Mouse (Mus musculus): Measurements from ENCODE around the gene Ube2f. TPM values are rescaled to one million over a fixed set of nuclear protein-coding genes. Genes with fewer than 3 reads are reported as not detected.

The Ube2f gene
- polyA plus RNA-seq, 1 experiment from 2014 or later = 67.7 TPM

DNA sequence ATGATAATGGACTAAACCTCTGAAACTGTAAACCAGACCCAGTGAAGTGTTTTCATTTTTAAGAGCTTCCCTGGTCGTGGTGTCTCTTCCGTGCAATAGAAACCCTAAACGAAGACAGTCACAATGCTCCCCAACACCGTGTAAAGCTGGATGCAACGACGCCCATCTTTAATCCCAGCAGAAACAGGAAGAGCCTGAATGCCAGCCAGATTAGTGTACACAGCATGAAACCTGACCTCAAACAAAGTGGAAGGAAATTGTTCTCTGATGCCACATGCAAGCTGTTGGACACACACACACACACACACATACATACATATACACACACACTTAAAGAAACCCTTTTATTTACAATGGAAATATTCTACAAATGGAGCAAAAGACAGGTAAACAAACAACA lies 19.0 kb upstream of the Ube2f start:
- 54% methylated on average over 6 of the region's 6 CpGs for WGBS
- Histone ChIP-seq H3K9ac (replicated peaks; ENCODE audit: low read depth, low read length) (no peak overlapping the region), H3K27me3 (replicated peaks; ENCODE audit: control insufficient read depth, insufficient read depth, low read length) (no peaks in the 10 kb centered on the region), H3K36me3 (ENCODE audit: control insufficient read depth, insufficient read depth) (no peaks in the 10 kb centered on the region), H3K27ac (ENCODE audit: low read length) (no peak overlapping the region), H3K4me3 (replicated peaks; ENCODE audit: low read length) (no peak overlapping the region), H3K4me2 (ENCODE audit: low read length) (no peak overlapping the region), H3K4me1 (replicated peaks; ENCODE audit: control insufficient read depth, insufficient read depth, low read length) (no peaks in the 10 kb centered on the region), H3K9me3 (ENCODE audit: control insufficient read depth, low read length) (no peaks in the 10 kb centered on the region)
- no peak for ATAC-seq

DNA sequence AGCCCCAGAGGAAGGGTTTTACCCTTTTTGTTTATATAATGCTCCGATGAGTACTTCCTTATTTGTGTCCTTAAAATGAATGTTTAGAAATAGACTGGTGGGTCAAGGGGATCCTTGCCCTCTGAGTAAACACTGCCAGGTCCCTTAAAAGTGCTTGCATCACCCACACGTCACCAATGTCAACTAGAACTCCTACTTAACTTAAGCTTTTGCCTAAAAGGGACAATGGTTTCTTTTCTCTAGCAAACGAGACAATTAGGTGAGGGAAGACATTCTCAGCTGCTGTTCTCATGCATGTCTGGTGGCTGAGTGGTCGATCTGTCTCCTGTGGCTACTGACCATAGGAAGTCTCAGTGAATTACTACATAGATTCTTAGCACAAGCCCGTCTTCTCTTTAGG lies 18.2 kb upstream of the Ube2f start:
- WGBS = 55% methylated on average over 5 of the region's 5 CpGs
- H3K27ac ChIP-seq (ENCODE audit: low read length) = no peak overlapping the region
- no peaks in the 10 kb centered on the region for H3K4me1 ChIP-seq (replicated peaks; ENCODE audit: control insufficient read depth, insufficient read depth, low read length)
- H3K36me3 ChIP-seq (ENCODE audit: control insufficient read depth, insufficient read depth) = no peaks in the 10 kb centered on the region
- no peak overlapping the region for H3K9ac ChIP-seq (replicated peaks; ENCODE audit: low read depth, low read length)
- ATAC-seq = no peak
- H3K9me3 ChIP-seq (ENCODE audit: control insufficient read depth, low read length) = no peaks in the 10 kb centered on the region
- H3K4me3 ChIP-seq (replicated peaks; ENCODE audit: low read length) = no peak overlapping the region
- H3K4me2 ChIP-seq (ENCODE audit: low read length) = no peak overlapping the region
- no peaks in the 10 kb centered on the region for H3K27me3 ChIP-seq (replicated peaks; ENCODE audit: control insufficient read depth, insufficient read depth, low read length)

DNA sequence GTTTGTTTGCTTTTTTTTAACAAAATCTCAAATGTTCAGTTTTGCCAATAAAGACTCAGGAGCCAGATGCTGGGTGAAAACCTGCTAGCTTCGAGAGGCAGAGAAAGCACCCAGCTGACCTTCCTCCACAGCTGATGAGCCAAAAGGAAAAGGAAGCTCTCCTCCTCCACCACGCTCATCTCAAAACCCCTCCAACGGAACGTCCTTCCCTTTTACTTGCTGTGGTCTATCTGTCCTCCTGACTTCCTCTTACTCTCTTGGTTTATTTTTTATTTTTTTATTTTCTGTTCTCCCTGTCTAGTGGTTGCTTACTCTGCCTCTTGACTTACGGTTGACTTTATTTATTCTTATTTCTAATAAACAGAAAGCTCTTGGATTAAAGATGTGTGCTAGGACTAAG lies 14.7 kb upstream of the Ube2f start:
- no peaks in the 10 kb centered on the region for H3K36me3 ChIP-seq (ENCODE audit: control insufficient read depth, insufficient read depth)
- H3K4me3 ChIP-seq (replicated peaks; ENCODE audit: low read length) = no peak overlapping the region
- no peaks in the 10 kb centered on the region for H3K4me1 ChIP-seq (replicated peaks; ENCODE audit: control insufficient read depth, insufficient read depth, low read length)
- H3K9ac ChIP-seq (replicated peaks; ENCODE audit: low read depth, low read length) = no peak overlapping the region
- WGBS = 85% methylated on average over 5 of the region's 5 CpGs
- no peaks in the 10 kb centered on the region for H3K9me3 ChIP-seq (ENCODE audit: control insufficient read depth, low read length)
- no peak overlapping the region for H3K27ac ChIP-seq (ENCODE audit: low read length)
- H3K27me3 ChIP-seq (replicated peaks; ENCODE audit: control insufficient read depth, insufficient read depth, low read length) = no peaks in the 10 kb centered on the region
- ATAC-seq = no peak
- H3K4me2 ChIP-seq (ENCODE audit: low read length) = no peak overlapping the region

DNA sequence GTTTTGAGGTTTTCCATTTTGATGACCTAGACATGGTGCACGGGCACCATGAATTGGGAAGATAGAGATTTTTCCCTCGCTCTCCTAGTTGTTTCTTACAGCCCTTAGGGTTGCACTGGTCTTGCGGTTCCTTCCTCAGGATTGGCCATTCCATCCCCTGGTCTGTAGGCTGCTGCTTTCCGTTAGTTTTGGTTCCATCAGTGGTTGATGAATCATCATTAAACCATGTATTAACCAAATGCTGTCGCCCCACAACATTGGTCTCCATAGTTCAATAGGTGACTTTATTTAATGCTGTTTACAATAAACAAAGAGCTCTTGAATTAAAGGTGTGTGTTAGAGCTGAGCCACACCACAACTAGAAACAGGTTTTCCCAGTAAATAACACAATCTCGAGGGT lies 12.4 kb upstream of the Ube2f start:
- Histone ChIP-seq H3K4me2 (ENCODE audit: low read length) (no peak overlapping the region), H3K9ac (replicated peaks; ENCODE audit: low read depth, low read length) (no peak overlapping the region), H3K27ac (ENCODE audit: low read length) (no peak overlapping the region), H3K27me3 (replicated peaks; ENCODE audit: control insufficient read depth, insufficient read depth, low read length) (no peaks in the 10 kb centered on the region), H3K36me3 (ENCODE audit: control insufficient read depth, insufficient read depth) (no peaks in the 10 kb centered on the region), H3K9me3 (ENCODE audit: control insufficient read depth, low read length) (no peaks in the 10 kb centered on the region), H3K4me1 (replicated peaks; ENCODE audit: control insufficient read depth, insufficient read depth, low read length) (no peaks in the 10 kb centered on the region), H3K4me3 (replicated peaks; ENCODE audit: low read length) (no peak overlapping the region)
- no peak for ATAC-seq
- 82% methylated on average over 6 of the region's 6 CpGs for WGBS

DNA sequence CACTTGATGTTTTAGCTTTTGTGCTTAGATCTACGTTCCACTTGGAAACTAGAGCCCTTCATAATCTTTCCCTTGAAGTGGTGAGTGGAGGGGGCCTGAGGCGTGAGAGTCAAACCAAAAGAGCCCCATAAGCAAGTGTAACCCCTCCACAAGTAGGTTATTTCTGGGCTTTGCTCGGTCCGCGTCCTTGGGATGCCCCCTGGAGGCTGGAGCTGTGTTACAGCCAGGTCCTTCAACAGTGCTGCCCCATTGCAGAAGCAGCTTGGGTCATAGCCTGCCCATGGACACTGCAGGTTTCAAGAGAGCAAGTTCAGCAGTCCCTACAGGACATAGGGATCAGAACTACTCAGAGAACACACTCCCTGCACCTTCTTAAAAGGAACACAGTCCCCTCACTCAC lies 11.0 kb upstream of the Ube2f start:
- H3K9ac ChIP-seq (replicated peaks; ENCODE audit: low read depth, low read length) = no peak overlapping the region
- no peaks in the 10 kb centered on the region for H3K27me3 ChIP-seq (replicated peaks; ENCODE audit: control insufficient read depth, insufficient read depth, low read length)
- H3K4me3 ChIP-seq (replicated peaks; ENCODE audit: low read length) = no peak overlapping the region
- H3K27ac ChIP-seq (ENCODE audit: low read length) = no peak overlapping the region
- no peaks in the 10 kb centered on the region for H3K9me3 ChIP-seq (ENCODE audit: control insufficient read depth, low read length)
- H3K36me3 ChIP-seq (ENCODE audit: control insufficient read depth, insufficient read depth) = no peaks in the 10 kb centered on the region
- H3K4me2 ChIP-seq (ENCODE audit: low read length) = no peak overlapping the region
- H3K4me1 ChIP-seq (replicated peaks; ENCODE audit: control insufficient read depth, insufficient read depth, low read length) = no peaks in the 10 kb centered on the region
- WGBS = 26% methylated on average over 5 of the region's 5 CpGs
- no peak for ATAC-seq

DNA sequence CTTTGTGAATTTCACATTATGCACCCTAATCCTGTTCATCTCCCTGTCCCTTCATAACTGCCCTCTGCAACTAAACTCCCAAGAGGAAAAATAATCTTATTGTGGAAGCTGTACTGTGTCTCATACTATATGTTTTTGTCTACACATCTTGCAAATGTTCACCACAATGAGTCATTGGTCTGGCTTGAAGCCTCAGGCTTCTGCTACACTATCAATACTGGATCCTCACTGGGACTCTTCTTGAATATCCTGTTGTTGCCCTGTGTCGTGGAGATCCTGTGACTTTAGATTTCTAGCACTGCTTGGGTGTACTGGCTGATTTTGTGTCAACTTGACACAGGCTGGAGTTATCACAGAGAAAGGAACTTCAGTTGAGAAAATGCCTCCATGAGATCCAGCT lies 10.3 kb upstream of the Ube2f start:
- 75% methylated on average over 1 of the region's 1 CpGs for WGBS

DNA sequence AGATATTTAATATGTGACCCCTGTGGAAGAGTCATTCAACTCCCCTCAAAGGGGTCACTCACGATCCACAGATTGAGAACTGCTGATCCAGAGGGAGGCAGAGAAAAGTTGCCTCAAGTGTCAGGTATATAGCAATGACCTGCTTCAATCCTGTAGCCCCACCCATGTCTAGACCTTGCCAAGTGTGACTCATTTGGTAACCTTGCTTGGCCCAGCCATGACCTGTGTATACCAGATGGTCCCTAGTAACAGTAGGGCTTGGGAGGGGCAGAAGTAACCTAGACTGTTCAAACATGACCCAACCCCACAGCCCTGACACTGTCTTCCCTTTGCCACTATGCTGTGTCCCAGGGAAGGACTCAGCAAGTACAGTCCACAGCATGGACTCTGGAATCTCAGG lies 9.4 kb upstream of the Ube2f start:
- no peaks in the 10 kb centered on the region for H3K36me3 ChIP-seq (ENCODE audit: control insufficient read depth, insufficient read depth)
- H3K4me1 ChIP-seq (replicated peaks; ENCODE audit: control insufficient read depth, insufficient read depth, low read length) = no peaks in the 10 kb centered on the region
- H3K4me2 ChIP-seq (ENCODE audit: low read length) = no peak overlapping the region
- no peaks in the 10 kb centered on the region for H3K27me3 ChIP-seq (replicated peaks; ENCODE audit: control insufficient read depth, insufficient read depth, low read length)
- ATAC-seq = no peak
- H3K9ac ChIP-seq (replicated peaks; ENCODE audit: low read depth, low read length) = no peak overlapping the region
- no peaks in the 10 kb centered on the region for H3K9me3 ChIP-seq (ENCODE audit: control insufficient read depth, low read length)
- H3K27ac ChIP-seq (ENCODE audit: low read length) = no peak overlapping the region
- no peak overlapping the region for H3K4me3 ChIP-seq (replicated peaks; ENCODE audit: low read length)
- WGBS = 94% methylated on average over 1 of the region's 1 CpGs

More for the DNA sequence above, 10.3 kb upstream of the Ube2f start:
- H3K4me3 ChIP-seq (replicated peaks; ENCODE audit: low read length) = no peak overlapping the region
- H3K4me1 ChIP-seq (replicated peaks; ENCODE audit: control insufficient read depth, insufficient read depth, low read length) = no peaks in the 10 kb centered on the region
- no peak overlapping the region for H3K27ac ChIP-seq (ENCODE audit: low read length)
- no peaks in the 10 kb centered on the region for H3K9me3 ChIP-seq (ENCODE audit: control insufficient read depth, low read length)
- H3K36me3 ChIP-seq (ENCODE audit: control insufficient read depth, insufficient read depth) = no peaks in the 10 kb centered on the region
- H3K27me3 ChIP-seq (replicated peaks; ENCODE audit: control insufficient read depth, insufficient read depth, low read length) = no peaks in the 10 kb centered on the region
- H3K4me2 ChIP-seq (ENCODE audit: low read length) = no peak overlapping the region
- no peak for ATAC-seq
- no peak overlapping the region for H3K9ac ChIP-seq (replicated peaks; ENCODE audit: low read depth, low read length)

DNA sequence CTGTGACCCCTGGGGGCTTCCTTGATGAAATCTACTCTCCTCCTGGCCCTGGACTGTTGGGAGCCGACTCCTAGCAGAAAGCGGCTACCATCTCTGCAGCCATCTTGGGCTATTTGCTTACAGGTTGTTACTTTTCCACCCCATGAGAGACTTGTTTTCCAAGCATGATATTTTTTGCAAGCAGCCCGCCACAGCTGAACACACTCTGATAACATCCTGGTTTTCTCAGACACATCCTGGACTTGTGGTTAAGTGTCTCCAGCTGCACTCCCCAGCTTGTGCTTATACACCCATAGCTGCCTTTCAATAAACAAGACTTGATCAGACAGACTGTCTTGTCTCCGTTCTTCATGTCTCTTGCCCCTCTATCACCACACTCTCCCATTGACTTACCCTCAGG lies 8.9 kb upstream of the Ube2f start:
- H3K27ac ChIP-seq (ENCODE audit: low read length) = no peak overlapping the region
- H3K9ac ChIP-seq (replicated peaks; ENCODE audit: low read depth, low read length) = no peak overlapping the region
- no peaks in the 10 kb centered on the region for H3K27me3 ChIP-seq (replicated peaks; ENCODE audit: control insufficient read depth, insufficient read depth, low read length)
- no peak for ATAC-seq
- 90% methylated on average over 4 of the region's 4 CpGs for WGBS
- H3K9me3 ChIP-seq (ENCODE audit: control insufficient read depth, low read length) = no peaks in the 10 kb centered on the region
- no peak overlapping the region for H3K4me3 ChIP-seq (replicated peaks; ENCODE audit: low read length)
- no peaks in the 10 kb centered on the region for H3K4me1 ChIP-seq (replicated peaks; ENCODE audit: control insufficient read depth, insufficient read depth, low read length)
- H3K36me3 ChIP-seq (ENCODE audit: control insufficient read depth, insufficient read depth) = no peaks in the 10 kb centered on the region
- H3K4me2 ChIP-seq (ENCODE audit: low read length) = no peak overlapping the region

DNA sequence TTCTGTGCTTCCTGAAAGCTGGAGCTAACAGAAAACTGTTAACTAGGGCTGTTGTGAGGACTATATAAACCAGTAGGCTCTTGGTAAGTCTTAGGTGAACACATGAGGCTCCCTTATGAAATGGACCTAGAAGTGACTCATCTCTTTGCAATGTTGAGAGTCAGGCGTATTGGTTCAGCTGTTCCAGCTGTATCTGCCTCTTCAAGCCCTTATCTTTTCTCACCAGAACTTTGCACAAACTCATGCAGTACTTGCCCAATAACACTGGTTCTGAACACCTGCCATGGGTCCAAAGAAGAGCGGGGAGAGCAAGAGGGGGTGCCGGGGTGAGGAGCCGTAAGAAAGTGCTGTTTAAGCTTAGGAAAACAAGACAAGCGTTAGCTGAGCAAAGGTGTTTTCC lies 1.9 kb upstream of the Ube2f start:
- no peak for ATAC-seq

DNA sequence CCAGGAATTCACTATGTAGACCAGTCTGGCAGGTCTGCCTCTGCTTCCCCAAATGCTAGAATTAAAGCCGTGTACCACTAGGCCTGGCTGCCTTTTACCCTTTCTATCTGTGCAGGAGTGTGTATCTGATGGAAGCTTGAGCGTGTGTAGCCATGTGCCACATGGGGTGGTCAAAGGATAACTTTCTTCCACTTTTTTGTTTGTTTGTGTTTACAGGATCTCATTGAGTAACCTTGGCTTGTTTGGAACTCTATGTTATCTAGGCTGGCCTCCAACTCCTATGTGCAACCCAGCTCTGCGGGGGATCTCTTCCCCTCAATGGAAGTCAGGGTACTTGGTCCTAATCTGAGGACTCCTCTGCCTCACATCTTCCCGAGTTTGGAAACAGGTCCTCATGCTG lies 1.1 kb upstream of the Ube2f start:
- peak overlapping the region; percentile 17; the same call in 1 of the 2 replicates for H3K4me2 ChIP-seq (ENCODE audit: low read length)
- no peak for ATAC-seq
- H3K4me1 ChIP-seq (replicated peaks; ENCODE audit: control insufficient read depth, insufficient read depth, low read length) = peaks cover 24% of the 10 kb centered on the region
- no peaks in the 10 kb centered on the region for H3K27me3 ChIP-seq (replicated peaks; ENCODE audit: control insufficient read depth, insufficient read depth, low read length)
- no peak overlapping the region for H3K4me3 ChIP-seq (replicated peaks; ENCODE audit: low read length)
- H3K36me3 ChIP-seq (ENCODE audit: control insufficient read depth, insufficient read depth) = no peaks in the 10 kb centered on the region
- no peak overlapping the region for H3K9ac ChIP-seq (replicated peaks; ENCODE audit: low read depth, low read length)
- 50% methylated on average over 4 of the region's 4 CpGs for WGBS
- H3K27ac ChIP-seq (ENCODE audit: low read length) = no peak overlapping the region
- no peaks in the 10 kb centered on the region for H3K9me3 ChIP-seq (ENCODE audit: control insufficient read depth, low read length)

More for the DNA sequence above, 1.9 kb upstream of the Ube2f start:
- Histone ChIP-seq H3K4me3 (replicated peaks; ENCODE audit: low read length) (no peak overlapping the region), H3K9ac (replicated peaks; ENCODE audit: low read depth, low read length) (no peak overlapping the region), H3K36me3 (ENCODE audit: control insufficient read depth, insufficient read depth) (no peaks in the 10 kb centered on the region), H3K4me1 (replicated peaks; ENCODE audit: control insufficient read depth, insufficient read depth, low read length) (peaks cover 24% of the 10 kb centered on the region), H3K27me3 (replicated peaks; ENCODE audit: control insufficient read depth, insufficient read depth, low read length) (no peaks in the 10 kb centered on the region), H3K27ac (ENCODE audit: low read length) (no peak overlapping the region), H3K9me3 (ENCODE audit: control insufficient read depth, low read length) (no peaks in the 10 kb centered on the region), H3K4me2 (ENCODE audit: low read length) (no peak overlapping the region)
- 95% methylated on average over 5 of the region's 5 CpGs for WGBS
